ENCODE assay signal across 8 mouse cellular contexts in the genomic region with DNA sequence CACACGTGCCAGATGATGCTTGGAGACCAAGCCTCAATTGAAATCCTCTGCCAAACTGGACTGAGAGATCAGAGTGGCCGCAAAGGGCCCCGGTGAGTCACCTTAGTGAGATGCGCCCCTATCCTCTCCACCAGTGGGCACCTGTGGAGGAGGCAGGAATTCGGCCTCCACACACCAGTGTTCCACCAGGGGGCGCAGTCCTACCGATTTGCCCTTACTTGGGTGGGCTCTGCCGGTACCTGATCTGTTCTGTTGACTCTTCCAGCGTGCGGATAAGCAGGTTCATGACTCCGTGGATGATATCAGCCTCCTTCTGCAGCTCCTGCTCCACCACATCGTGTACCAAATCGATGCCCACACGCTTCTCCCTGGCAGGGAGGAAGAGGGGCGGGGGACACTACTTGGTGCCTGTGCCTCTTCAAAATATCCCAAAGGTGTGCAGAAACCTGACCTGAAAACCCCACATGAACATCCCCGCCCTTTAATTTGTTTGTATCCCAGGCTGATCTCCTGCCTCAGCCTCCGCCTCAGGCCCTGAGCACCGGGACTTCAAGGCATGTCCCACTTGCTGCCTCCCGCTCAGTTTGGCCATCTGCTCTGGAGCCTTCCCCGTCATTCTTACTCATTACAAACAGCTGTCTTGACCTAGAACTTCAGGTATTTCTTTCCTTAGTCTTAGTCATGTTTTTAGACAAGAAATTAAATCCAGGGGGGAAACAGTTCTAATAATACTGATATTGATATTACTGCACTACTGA. TPM values are rescaled to one million over a fixed set of nuclear protein-coding genes. Genes with fewer than 3 reads are reported as not detected.
A peak's percentile ranks its signal among the peaks of the same experiment; 100 is the strongest.
DNase-seq lines count a peak whose midpoint lies in the region; ATAC-seq and TF ChIP-seq lines count a peak whose summit lies in the region.

No protein-coding gene starts in this region.

- H3K9me3 ChIP-seq in embryonic facial prominence, embryonic 12.5 days: no peaks in the 10 kb centered on the region
- no peaks in the 10 kb centered on the region for H3K9me3 ChIP-seq in heart, embryonic 10.5 days
- H3K9me3 ChIP-seq in kidney, embryonic 16.5 days (ENCODE audit: low read length): no peaks in the 10 kb centered on the region
- H3K9me3 ChIP-seq in liver, embryonic 13.5 days (replicated peaks): no peaks in the 10 kb centered on the region
- H3K9me3 ChIP-seq in stomach, postnatal 0 days (ENCODE audit: control insufficient read depth, low read length): no peaks in the 10 kb centered on the region

- ATAC-seq in embryonic facial prominence, embryonic 12.5 days (ENCODE audit: insufficient number of reproducible peaks, insufficient read depth, low FRiP score, low TSS enrichment): no peak
- ATAC-seq in kidney, embryonic 16.5 days (ENCODE audit: low FRiP score, low TSS enrichment): 0 out of 2 replicates have a peak, but pooled peaks have one; percentile 51
- no peak for ATAC-seq in liver, embryonic 13.5 days (ENCODE audit: low read depth)
- peak; percentile 46; the same call in 1 of the 2 replicates for ATAC-seq in stomach, postnatal 0 days (ENCODE audit: low FRiP score, low TSS enrichment)

- 21% methylated on average over 20 of the region's 20 CpGs for WGBS in embryonic facial prominence, embryonic 12.5 days
- WGBS in heart, embryonic 10.5 days: 20% methylated on average over 20 of the region's 20 CpGs
- WGBS in kidney, embryonic 16.5 days: 26% methylated on average over 20 of the region's 20 CpGs
- WGBS in liver, embryonic 13.5 days (ENCODE audit: insufficient replicate concordance): 23% methylated on average over 20 of the region's 20 CpGs
- 18% methylated on average over 20 of the region's 20 CpGs for WGBS in stomach, postnatal 0 days

- DNase-seq in 3T3-L1 (ENCODE audit: low read depth, low spot score): peak; percentile 54
- peak; percentile 27 for DNase-seq in adrenal gland, adult 8-10 months
- peak; percentile 89 for DNase-seq in heart, embryonic 10.5 days (ENCODE audit: low spot score)
- DNase-seq in liver, embryonic 13.5 days: peak; percentile 51
- peak; percentile 49 to 74 for DNase-seq in natural killer cell, adult 2 months (ENCODE audit: low spot score in 2 of 2)
- DNase-seq in stomach, postnatal 0 days (ENCODE audit: low spot score): peak; percentile 74

- no peaks in the 10 kb centered on the region; the same call in 1 of the 2 replicates for H3K36me3 ChIP-seq in embryonic facial prominence, embryonic 12.5 days
- H3K36me3 ChIP-seq in heart, embryonic 10.5 days: no peaks in the 10 kb centered on the region
- H3K36me3 ChIP-seq in kidney, embryonic 16.5 days (ENCODE audit: insufficient read depth, low read length): no peaks in the 10 kb centered on the region
- H3K36me3 ChIP-seq in liver, embryonic 13.5 days: no peaks in the 10 kb centered on the region
- H3K36me3 ChIP-seq in stomach, postnatal 0 days (ENCODE audit: control insufficient read depth, insufficient read depth, low read length): no peaks in the 10 kb centered on the region

- peak overlapping the region; percentile 39 for H3K4me2 ChIP-seq in embryonic facial prominence, embryonic 12.5 days (replicated peaks)
- H3K4me2 ChIP-seq in kidney, embryonic 16.5 days (replicated peaks; ENCODE audit: low read depth, low read length): peak overlapping the region; percentile 39
- H3K4me2 ChIP-seq in liver, embryonic 13.5 days: peak overlapping the region; percentile 42
- peak overlapping the region; percentile 38 for H3K4me2 ChIP-seq in stomach, postnatal 0 days (replicated peaks; ENCODE audit: low read depth)

- H3K4me1 ChIP-seq in embryonic facial prominence, embryonic 12.5 days: peaks cover 7% of the 10 kb centered on the region
- peaks cover 6% of the 10 kb centered on the region for H3K4me1 ChIP-seq in heart, embryonic 10.5 days
- H3K4me1 ChIP-seq in kidney, embryonic 16.5 days (ENCODE audit: insufficient read depth, low read length): peaks cover 4% of the 10 kb centered on the region; the same call in 1 of the 2 replicates
- H3K4me1 ChIP-seq in liver, embryonic 13.5 days (replicated peaks): 0 out of 2 replicates have a peak, but pooled peaks cover 3% of the 10 kb centered on the region
- H3K4me1 ChIP-seq in stomach, postnatal 0 days (replicated peaks; ENCODE audit: control insufficient read depth, insufficient read depth): no peaks in the 10 kb centered on the region

- no peak overlapping the region for H3K4me3 ChIP-seq in embryonic facial prominence, embryonic 12.5 days
- peak overlapping the region; percentile 45 for H3K4me3 ChIP-seq in heart, embryonic 10.5 days
- H3K4me3 ChIP-seq in kidney, embryonic 16.5 days (ENCODE audit: low read length): no peak overlapping the region
- no peak overlapping the region for H3K4me3 ChIP-seq in liver, embryonic 13.5 days (replicated peaks)
- no peak overlapping the region for H3K4me3 ChIP-seq in stomach, postnatal 0 days (ENCODE audit: low read depth, low read length)

- TF ChIP-seq CTCF in stomach, postnatal 0 days (IDR thresholded peaks at IDR 0.05; ENCODE audit: low read depth): peak; percentile 95

- no peak overlapping the region for H3K27ac ChIP-seq in embryonic facial prominence, embryonic 12.5 days
- no peak overlapping the region for H3K27ac ChIP-seq in heart, embryonic 10.5 days
- H3K27ac ChIP-seq in kidney, embryonic 16.5 days (ENCODE audit: low read length): no peak overlapping the region
- no peak overlapping the region for H3K27ac ChIP-seq in liver, embryonic 13.5 days
- no peak overlapping the region for H3K27ac ChIP-seq in stomach, postnatal 0 days (replicated peaks)

- no peak for TF ChIP-seq EP300 in stomach, postnatal 0 days (optimal IDR thresholded peaks at IDR 0.05)

- no peaks in the 10 kb centered on the region for H3K27me3 ChIP-seq in embryonic facial prominence, embryonic 12.5 days
- H3K27me3 ChIP-seq in heart, embryonic 10.5 days (ENCODE audit: insufficient read depth, poor library complexity, severe bottlenecking): no peaks in the 10 kb centered on the region
- H3K27me3 ChIP-seq in kidney, embryonic 16.5 days (ENCODE audit: insufficient read depth, low read length): no peaks in the 10 kb centered on the region
- H3K27me3 ChIP-seq in liver, embryonic 13.5 days: no peaks in the 10 kb centered on the region
- H3K27me3 ChIP-seq in stomach, postnatal 0 days (ENCODE audit: control insufficient read depth, insufficient read depth, low read length): no peaks in the 10 kb centered on the region

- no peak overlapping the region for H3K9ac ChIP-seq in embryonic facial prominence, embryonic 12.5 days
- no peak overlapping the region; the same call in 1 of the 2 replicates for H3K9ac ChIP-seq in kidney, embryonic 16.5 days (replicated peaks; ENCODE audit: low read length)
- H3K9ac ChIP-seq in liver, embryonic 13.5 days: no peak overlapping the region
- H3K9ac ChIP-seq in stomach, postnatal 0 days (ENCODE audit: low read length): no peak overlapping the region

RNA-seq across cellular contexts. Expression of a gene that starts 7.1 kb away (rescaled TPM):
- 1 to 10 TPM in 1 of 4 experiments, under 1 TPM in 2, not detected in 1; 0.52 to 1.0 (median 0.55) TPM for total RNA-seq in adrenal gland, adult 8-10 months (2022)
- polyA plus RNA-seq in embryonic facial prominence, embryonic 12.5 days (2016; fragmentation: Nextera tagmentation; extraction: Ambion mirVana): 5.1 and 6.4 TPM in 2 replicates
- polyA plus RNA-seq in heart, embryonic 10.5 days (2016; fragmentation: Nextera tagmentation; extraction: Ambion mirVana): 0.39 and 2.0 TPM in 2 replicates
- 6.1 and 6.5 TPM in 2 replicates for polyA plus RNA-seq in kidney, embryonic 16.5 days (2015; fragmentation: Nextera tagmentation; extraction: Ambion mirVana)
- polyA plus RNA-seq in liver, embryonic 13.5 days (2015; fragmentation: Nextera tagmentation; extraction: Ambion mirVana): not detected in 2 replicates
- polyA plus RNA-seq in stomach, postnatal 0 days (2015; fragmentation: Nextera tagmentation; extraction: Ambion mirVana): 0.13 TPM in 1 of 2 replicates, not detected in the other

RNA-seq across cellular contexts. Expression of a gene that starts 40.9 kb away (rescaled TPM):
- not detected for total RNA-seq in adrenal gland, adult 8-10 months (2022)
- not detected in 2 replicates for polyA plus RNA-seq in embryonic facial prominence, embryonic 12.5 days (2016; fragmentation: Nextera tagmentation; extraction: Ambion mirVana)
- not detected in 2 replicates for polyA plus RNA-seq in heart, embryonic 10.5 days (2016; fragmentation: Nextera tagmentation; extraction: Ambion mirVana)
- not detected in 2 replicates for polyA plus RNA-seq in kidney, embryonic 16.5 days (2015; fragmentation: Nextera tagmentation; extraction: Ambion mirVana)
- polyA plus RNA-seq in liver, embryonic 13.5 days (2015; fragmentation: Nextera tagmentation; extraction: Ambion mirVana): not detected in 2 replicates
- not detected in 2 replicates for polyA plus RNA-seq in stomach, postnatal 0 days (2015; fragmentation: Nextera tagmentation; extraction: Ambion mirVana)

RNA-seq across cellular contexts. Expression of a gene that starts 53.7 kb away (rescaled TPM):
- 10 to 100 TPM; 20.7 to 26.4 (median 25.5) TPM for total RNA-seq in adrenal gland, adult 8-10 months (2022)
- 1.9 and 2.6 TPM in 2 replicates for polyA plus RNA-seq in embryonic facial prominence, embryonic 12.5 days (2016; fragmentation: Nextera tagmentation; extraction: Ambion mirVana)
- 1.5 and 1.6 TPM in 2 replicates for polyA plus RNA-seq in heart, embryonic 10.5 days (2016; fragmentation: Nextera tagmentation; extraction: Ambion mirVana)
- 4.9 and 5.1 TPM in 2 replicates for polyA plus RNA-seq in kidney, embryonic 16.5 days (2015; fragmentation: Nextera tagmentation; extraction: Ambion mirVana)
- polyA plus RNA-seq in liver, embryonic 13.5 days (2015; fragmentation: Nextera tagmentation; extraction: Ambion mirVana): 2.7 and 4.0 TPM in 2 replicates
- 22.6 and 23.3 TPM in 2 replicates for polyA plus RNA-seq in stomach, postnatal 0 days (2015; fragmentation: Nextera tagmentation; extraction: Ambion mirVana)

RNA-seq across cellular contexts. Expression of a gene that starts 56.4 kb away (rescaled TPM):
- total RNA-seq in adrenal gland, adult 8-10 months (2022): 1 to 10 TPM; 2.9 to 7.5 (median 5.2) TPM
- 22.6 and 23.4 TPM in 2 replicates for polyA plus RNA-seq in embryonic facial prominence, embryonic 12.5 days (2016; fragmentation: Nextera tagmentation; extraction: Ambion mirVana)
- polyA plus RNA-seq in heart, embryonic 10.5 days (2016; fragmentation: Nextera tagmentation; extraction: Ambion mirVana): 148 and 184 TPM in 2 replicates
- polyA plus RNA-seq in kidney, embryonic 16.5 days (2015; fragmentation: Nextera tagmentation; extraction: Ambion mirVana): 109 and 124 TPM in 2 replicates
- polyA plus RNA-seq in liver, embryonic 13.5 days (2015; fragmentation: Nextera tagmentation; extraction: Ambion mirVana): 5.4 and 5.5 TPM in 2 replicates
- polyA plus RNA-seq in stomach, postnatal 0 days (2015; fragmentation: Nextera tagmentation; extraction: Ambion mirVana): 25.8 and 26.9 TPM in 2 replicates

Comparison
In these comparisons a context has a peak if more than half of its experiments do, and no peak if none do; other contexts are left out.
1. DNase-seq: peak in every context shown above with its lines; median percentile 89 in heart, embryonic 10.5 days; 74 in stomach, postnatal 0 days; 62 in natural killer cell, adult 2 months; 54 in 3T3-L1; 51 in liver, embryonic 13.5 days; 27 in adrenal gland, adult 8-10 months.
2. ATAC-seq: peak in kidney, embryonic 16.5 days (single experiment) and stomach, postnatal 0 days (single experiment); none in embryonic facial prominence, embryonic 12.5 days (single experiment) and liver, embryonic 13.5 days (single experiment).
3. Peak in every context shown above with its lines, with median percentiles within 50 percentile points of each other: H3K4me2 ChIP-seq.